Mouse (Mus musculus) adrenal gland, adult (tissue): ENCODE measurements around the gene Pbx1.

Experiments
- DNase-seq, 2 experiments: peaks; one replicate each; pipeline ENCODE4 v3.0.0; 2022 to 2023; ENCODE audit warnings: low spot score in 1 of 2; ENCODE audit not compliant: inconsistent age in 2 of 2

The Pbx1 gene

DNA sequence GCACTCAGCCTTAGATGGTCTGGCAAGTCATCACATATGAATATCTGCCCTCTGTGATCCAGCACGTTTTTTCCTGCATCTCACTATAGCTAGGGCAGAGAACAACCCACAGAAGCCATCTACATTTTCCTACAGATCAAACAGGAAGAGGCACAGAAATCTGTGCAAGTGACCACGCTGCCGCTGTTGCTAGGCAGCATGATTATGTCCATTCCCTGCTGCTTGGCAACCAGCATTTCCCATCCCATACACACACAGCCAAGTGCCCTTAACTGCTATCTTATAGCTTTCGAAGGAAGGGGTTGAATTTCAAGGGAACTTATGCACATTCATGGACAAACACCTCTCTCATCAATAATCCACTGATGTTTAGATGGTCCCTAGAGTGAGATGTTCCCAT is 77.1 kb downstream of the Pbx1 start:
- no peak for DNase-seq

DNA sequence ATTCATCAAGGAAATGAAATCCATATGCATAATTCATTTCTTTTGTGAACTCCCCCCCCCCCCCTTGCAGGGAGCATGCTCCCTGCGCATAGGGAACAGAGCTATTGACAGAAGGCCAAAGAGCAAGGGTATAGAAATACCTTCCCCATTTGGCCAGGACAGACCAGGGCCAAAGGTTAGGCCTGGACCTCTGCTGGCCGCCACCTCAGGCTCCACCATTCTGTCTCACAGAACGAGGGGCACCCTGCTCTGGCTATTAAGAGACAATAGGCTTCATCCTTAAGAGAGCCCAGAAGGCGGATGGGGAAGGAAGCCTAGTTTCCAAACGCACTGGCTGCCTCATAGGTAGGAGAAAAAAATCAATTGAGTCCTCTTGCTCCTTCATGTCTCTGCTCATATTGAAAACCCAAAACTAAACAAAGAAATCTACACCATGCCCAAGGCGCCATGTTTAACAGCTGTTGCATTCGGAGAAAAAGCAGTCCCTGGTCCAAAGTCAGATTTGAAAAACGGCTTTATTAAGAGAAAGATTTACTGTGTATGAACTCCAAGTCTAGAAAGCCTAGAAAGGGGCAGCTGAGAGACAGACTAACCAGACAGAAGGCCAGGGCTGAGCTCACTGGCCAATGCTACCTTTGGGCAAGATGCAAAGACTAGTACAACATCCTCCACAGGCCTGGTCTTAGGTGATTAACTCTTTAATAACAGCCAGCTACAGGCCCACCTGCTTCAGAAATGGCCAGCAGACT is 83.9 kb downstream of the Pbx1 start:
- no peak for DNase-seq

- DNase-seq, result no peak
Measured at GRCm38 (mm10) chr1:168344918-168345317, 87.2 kb downstream of the Pbx1 start.

DNA sequence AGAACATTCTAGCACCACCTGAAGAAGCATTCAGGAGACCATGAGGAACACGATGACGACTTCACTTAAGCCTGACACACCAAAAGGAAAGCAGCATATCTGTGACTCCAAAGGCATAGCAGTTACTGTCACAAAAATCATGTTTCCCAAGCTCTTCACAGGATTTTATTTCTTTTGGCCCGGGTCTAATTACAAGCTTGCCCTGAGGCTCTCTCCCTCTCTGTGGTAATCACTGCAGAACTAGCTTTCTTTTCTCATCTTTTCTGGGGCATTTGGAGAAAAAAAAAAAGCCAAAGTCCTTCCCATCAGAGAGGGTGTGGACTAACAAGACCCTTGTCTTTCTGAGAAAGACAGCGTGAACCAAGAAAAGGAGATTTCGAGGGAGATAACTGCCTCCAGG is 87.8 kb downstream of the Pbx1 start:
- no peak for DNase-seq

DNA sequence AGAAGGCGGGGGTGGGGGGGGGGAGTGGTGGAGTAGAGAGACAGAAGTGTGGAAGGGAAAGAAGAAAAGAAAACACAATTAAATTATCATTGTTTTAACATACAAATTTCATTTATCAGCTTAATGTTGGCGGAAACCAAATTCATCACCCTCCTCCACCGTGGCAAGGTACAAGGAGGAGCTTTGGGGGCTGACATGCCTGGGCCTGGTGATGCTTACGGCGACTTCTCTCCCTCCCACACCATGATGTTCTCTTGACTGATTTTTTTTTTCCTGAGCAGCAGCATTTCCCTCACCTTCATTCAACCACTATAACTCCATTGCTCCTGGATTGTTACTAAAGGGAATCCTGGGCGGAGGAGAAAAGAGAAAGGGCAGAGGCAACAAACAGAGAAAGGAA is 89.8 kb downstream of the Pbx1 start:
- no peak for DNase-seq

- DNase-seq, result no peak
Measured at GRCm38 (mm10) chr1:168341863-168342262, 90.2 kb downstream of the Pbx1 start.

GRCm38 (mm10) chr1:168341368-168341767 is 90.7 kb downstream of the Pbx1 start:
- peak in 1 of 2 experiments; percentile 66 for DNase-seq

GRCm38 (mm10) chr1:168336238-168336818 is 95.7 kb downstream of the Pbx1 start:
- DNase-seq, result no peak

- DNase-seq, result no peak
Measured at GRCm38 (mm10) chr1:168334831-168335574, 97.1 kb downstream of the Pbx1 start.

GRCm38 (mm10) chr1:168332056-168332455 is 100.0 kb downstream of the Pbx1 start:
- no peak for DNase-seq

GRCm38 (mm10) chr1:168328236-168328605 is 103.8 kb downstream of the Pbx1 start:
- no peak for DNase-seq

- no peak for DNase-seq
Measured at GRCm38 (mm10) chr1:168327405-168328235, 104.5 kb downstream of the Pbx1 start.

GRCm38 (mm10) chr1:168325786-168326185 is 106.3 kb downstream of the Pbx1 start:
- peak in 1 of 2 experiments; percentile 52 for DNase-seq

DNA sequence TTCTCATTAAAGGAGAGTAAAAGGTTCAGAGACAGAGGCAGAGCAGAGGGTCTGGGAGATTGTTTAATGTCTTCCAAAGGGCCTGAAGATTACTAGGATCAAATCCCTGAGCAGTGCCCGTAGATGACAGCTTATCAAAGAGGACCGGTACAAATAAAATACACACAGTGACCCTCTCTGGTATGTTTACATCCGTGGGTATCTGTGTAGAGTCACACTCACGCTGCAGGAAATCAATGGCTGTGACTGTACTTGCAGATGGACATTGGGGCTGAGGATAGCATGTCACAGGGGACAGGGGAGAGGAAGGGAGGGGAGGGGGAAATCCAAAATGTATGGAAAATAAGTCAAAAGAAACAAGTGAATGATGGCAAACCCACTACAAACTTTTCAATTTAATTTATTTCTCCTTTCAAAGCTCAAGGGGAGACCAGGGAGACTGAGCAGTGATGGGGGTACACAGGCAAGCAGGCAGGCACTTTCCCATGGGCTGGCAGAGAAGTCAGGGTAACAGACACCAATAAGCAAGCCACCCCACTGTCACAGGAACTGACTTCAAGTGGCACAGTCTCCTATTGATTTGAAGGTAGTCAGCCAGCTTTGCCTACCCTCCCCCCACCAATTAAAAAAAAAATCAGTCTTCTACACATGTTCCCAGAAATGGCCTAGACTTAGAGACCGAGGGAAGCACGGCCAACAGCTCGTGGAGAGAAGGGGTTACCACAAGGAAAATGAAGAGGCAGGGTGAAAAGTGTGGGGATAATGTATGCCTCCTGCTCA is 107.6 kb downstream of the Pbx1 start:
- peak in 1 of 2 experiments; percentile 59 for DNase-seq

GRCm38 (mm10) chr1:168323436-168324108 is 108.5 kb downstream of the Pbx1 start:
- peak; percentile 65 to 86 for DNase-seq

- peak in 1 of 2 experiments; percentile 83 for DNase-seq
Measured at GRCm38 (mm10) chr1:168322892-168323291, 109.2 kb downstream of the Pbx1 start.

DNA sequence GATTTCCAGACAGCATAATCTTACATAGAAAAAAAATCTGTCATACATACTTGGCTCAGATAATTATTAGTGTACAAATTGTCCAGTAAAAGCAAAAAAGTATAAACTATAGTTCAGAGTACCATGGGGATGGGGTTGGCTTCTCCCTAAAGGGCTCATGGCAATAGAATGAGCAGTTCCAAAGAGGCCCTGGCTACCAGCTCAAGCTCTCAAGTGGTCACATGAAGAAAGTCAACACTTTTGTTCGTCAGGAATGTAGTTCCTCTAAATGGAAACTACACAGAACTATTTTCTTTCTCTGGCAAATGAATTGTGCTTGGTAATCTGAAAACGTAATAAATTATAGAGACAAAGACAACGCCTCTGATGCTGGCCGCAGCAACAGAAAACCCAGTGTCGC is 112.4 kb downstream of the Pbx1 start:
- no peak for DNase-seq

GRCm38 (mm10) chr1:168318899-168319469 is 113.1 kb downstream of the Pbx1 start:
- peak in 1 of 2 experiments; percentile 75 for DNase-seq

DNA sequence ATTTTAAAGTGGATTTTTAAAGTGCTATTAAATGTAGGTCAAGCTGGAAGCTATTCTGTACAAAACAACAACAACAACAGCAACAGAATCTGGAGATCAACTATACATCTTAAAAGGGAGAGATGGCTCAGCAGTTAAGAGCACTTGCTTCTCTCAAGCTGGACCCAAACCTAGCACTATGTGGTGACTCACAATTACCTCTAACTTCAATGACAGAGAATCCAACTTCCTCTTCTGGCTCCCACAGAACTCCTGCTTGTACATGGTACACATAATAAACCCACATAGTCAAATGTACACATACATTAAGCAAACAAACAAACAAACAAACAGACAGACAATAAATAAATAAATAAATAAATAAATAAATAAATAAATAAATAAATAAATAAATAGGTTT is 118.3 kb downstream of the Pbx1 start:
- no peak for DNase-seq
